Mouse (Mus musculus): ENCODE measurements around the gene Cul4a.

- TF ChIP-seq CTCF (IDR thresholded peaks at IDR 0.05; ENCODE audit: low read depth) (no peak), EP300 (IDR thresholded peaks at IDR 0.05; ENCODE audit: low read depth) (no peak)
Measured at GRCm38 (mm10) chr8:13124897-13125296, 19.5 kb downstream of the Cul4a start.
